Mouse (Mus musculus) kidney, postnatal 0 days (tissue): ENCODE measurements around the gene Mmp20. TPM values are rescaled to one million over a fixed set of nuclear protein-coding genes. Genes with fewer than 3 reads are reported as not detected.

Experiments
- ATAC-seq: fragments of 200-750 bp; cut with Nextera tagmentation; replicated peaks from 2 replicates; pipeline ENCODE4 v1.8.0; 2017; ENCODE audit warnings: low read depth, moderate number of reproducible peaks, moderate TSS enrichment, moderate library complexity; ENCODE audit not compliant: low FRiP score
- DNase-seq: peaks from one replicate; pipeline ENCODE4 v3.0.0-alpha.2; 2016; ENCODE audit warnings: low spot score
- H3K27ac ChIP-seq: fragments of 300-500 bp; sonication (generic); 2 replicates; pipeline ENCODE4 v1.5.1; 2014; ENCODE audit warnings: mild to moderate bottlenecking
- H3K27me3 ChIP-seq: fragments of 300-500 bp; sonication (generic); 2 replicates; pipeline ENCODE4 v1.6.1; 2014; ENCODE audit warnings: low read length, mixed read lengths; ENCODE audit not compliant: insufficient read depth
- H3K36me3 ChIP-seq: fragments of 300-500 bp; sonication (generic); 2 replicates; pipeline ENCODE4 v1.6.1; 2014; ENCODE audit warnings: low read length, mixed read lengths; ENCODE audit not compliant: insufficient read depth
- H3K4me1 ChIP-seq: fragments of 300-500 bp; sonication (generic); replicated peaks from 2 replicates; pipeline ENCODE4 v1.6.1; 2014; ENCODE audit warnings: antibody characterized with exemption, low read length, mixed read lengths; ENCODE audit not compliant: insufficient read depth
- H3K4me2 ChIP-seq: fragments of 300-500 bp; sonication (generic); 2 replicates; pipeline ENCODE4 v1.6.1; 2014; ENCODE audit warnings: mild to moderate bottlenecking, low read length, moderate library complexity, mixed read lengths
- H3K4me3 ChIP-seq: fragments of 300-500 bp; sonication (generic); replicated peaks from 2 replicates; pipeline ENCODE4 v1.5.1; 2014; ENCODE audit warnings: low read depth, low read length
- H3K9ac ChIP-seq: fragments of 300-500 bp; sonication (generic); 2 replicates; pipeline ENCODE4 v1.6.1; 2014; ENCODE audit warnings: low read depth, low read length
- H3K9me3 ChIP-seq: fragments of 300-500 bp; sonication (generic); replicated peaks from 2 replicates; pipeline ENCODE4 v1.6.1; 2016; ENCODE audit warnings: low read length, inconsistent platforms, mixed read lengths
- CTCF ChIP-seq: IDR thresholded peaks from 2 replicates; pipeline ENCODE4 v1.5.1; 2016; ENCODE audit warnings: antibody characterized with exemption, low read depth, mild to moderate bottlenecking, moderate library complexity
- WGBS: fragments of 180-500 bp; shearing (Covaris S2); extraction: QIAGEN DNeasy Blood & Tissue Kit; methylation state at CpG from one replicate; pipeline ENCODE4 v1.1.7; 2014; 5-methylcytosine and 5-hydroxymethylcytosine counted together
- polyA plus RNA-seq: library from polyadenylated mRNA; unstranded; fragments of >200 nt; fragmentation: Nextera tagmentation; extraction: Ambion mirVana; gene quantifications from 2 replicates; pipeline ENCODE4 v1.2.1, GENCODE M21; 2015

The Mmp20 gene
- polyA plus RNA-seq, 1 experiment from 2014 or later: 0.13 TPM

DNA sequence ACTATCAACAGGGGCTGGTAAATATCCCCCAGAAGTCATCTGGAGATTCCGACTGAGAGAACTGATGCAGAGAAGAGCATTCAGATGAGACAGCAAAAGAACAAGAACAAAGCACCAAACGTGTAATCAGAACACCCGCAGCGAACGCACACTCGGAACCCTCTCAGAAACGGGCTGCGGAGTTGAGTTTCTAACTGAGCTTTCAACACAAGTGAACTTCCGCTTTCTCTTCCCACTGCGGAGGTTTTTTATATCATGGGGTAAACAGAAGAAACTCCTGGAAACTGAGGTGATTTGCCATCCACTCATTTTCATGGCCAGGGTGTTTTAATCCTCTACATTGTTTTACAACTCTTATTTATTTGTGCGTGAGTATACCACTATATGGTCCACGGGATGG, 22.4 kb upstream of the Mmp20 start:
- 88% methylated on average over 12 of the region's 12 CpGs for WGBS
- H3K4me3 ChIP-seq: no peak overlapping the region
- H3K27ac ChIP-seq: no peak overlapping the region
- H3K4me2 ChIP-seq: no peak overlapping the region
- no peak for DNase-seq
- no peaks in the 10 kb centered on the region for H3K4me1 ChIP-seq
- no peak for TF ChIP-seq CTCF
- no peaks in the 10 kb centered on the region for H3K36me3 ChIP-seq
- no peak overlapping the region for H3K9ac ChIP-seq
- no peak for ATAC-seq
- H3K9me3 ChIP-seq: no peaks in the 10 kb centered on the region
- no peaks in the 10 kb centered on the region for H3K27me3 ChIP-seq

DNA sequence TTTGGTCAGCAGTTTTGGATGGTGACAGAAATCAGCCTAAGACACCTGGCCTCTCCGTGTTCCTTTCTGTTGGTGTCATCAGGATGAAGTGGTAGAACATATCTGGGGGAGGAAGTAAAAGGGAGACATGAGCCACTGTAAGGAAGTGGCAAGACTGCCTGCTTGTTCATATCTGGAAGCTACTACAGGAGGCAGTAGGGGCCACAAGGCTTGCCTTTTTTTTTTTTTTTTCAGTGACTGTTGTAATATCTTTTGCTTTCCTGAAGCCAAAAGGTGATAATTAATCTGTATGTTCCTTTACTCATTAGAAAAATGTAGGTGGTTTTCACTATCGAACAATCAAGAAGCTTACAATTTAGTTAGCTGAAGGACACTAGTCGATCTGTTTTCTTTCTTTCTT, 5.4 kb upstream of the Mmp20 start:
- Histone ChIP-seq H3K27ac (no peak overlapping the region), H3K4me1 (no peaks in the 10 kb centered on the region), H3K36me3 (no peaks in the 10 kb centered on the region), H3K4me3 (no peak overlapping the region), H3K27me3 (no peaks in the 10 kb centered on the region), H3K4me2 (no peak overlapping the region), H3K9ac (no peak overlapping the region), H3K9me3 (no peaks in the 10 kb centered on the region)
- no peak for ATAC-seq
- no peak for TF ChIP-seq CTCF
- DNase-seq: no peak
- 77% methylated on average over 3 of the region's 3 CpGs for WGBS

DNA sequence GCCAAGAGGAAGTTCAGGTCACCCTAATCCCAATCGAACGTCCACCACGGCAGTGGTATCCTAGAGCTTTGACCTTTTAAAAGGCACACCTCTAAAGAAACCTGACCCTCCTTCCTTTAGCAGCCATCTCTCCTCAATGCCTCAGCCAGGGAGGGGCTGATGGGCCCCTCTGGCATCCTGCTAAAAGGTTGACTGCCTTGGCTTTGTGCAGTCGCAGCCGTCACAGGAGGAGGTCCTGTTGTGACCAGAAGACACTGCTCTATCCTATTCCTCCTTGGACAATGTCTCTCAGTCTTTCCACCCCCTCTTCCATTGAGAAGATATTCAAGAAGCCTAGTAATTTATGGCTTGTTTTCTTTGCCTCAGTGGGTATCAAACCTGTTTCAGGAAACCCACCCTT, 5.9 kb downstream of the Mmp20 start:
- 13% methylated on average over 5 of the region's 5 CpGs for WGBS
- Histone ChIP-seq H3K4me2 (no peak overlapping the region), H3K27me3 (no peaks in the 10 kb centered on the region), H3K27ac (no peak overlapping the region), H3K4me1 (no peaks in the 10 kb centered on the region), H3K9me3 (no peaks in the 10 kb centered on the region), H3K36me3 (no peaks in the 10 kb centered on the region), H3K9ac (no peak overlapping the region), H3K4me3 (no peak overlapping the region)
- no peak for TF ChIP-seq CTCF
- DNase-seq (no peak), ATAC-seq (no peak)

DNA sequence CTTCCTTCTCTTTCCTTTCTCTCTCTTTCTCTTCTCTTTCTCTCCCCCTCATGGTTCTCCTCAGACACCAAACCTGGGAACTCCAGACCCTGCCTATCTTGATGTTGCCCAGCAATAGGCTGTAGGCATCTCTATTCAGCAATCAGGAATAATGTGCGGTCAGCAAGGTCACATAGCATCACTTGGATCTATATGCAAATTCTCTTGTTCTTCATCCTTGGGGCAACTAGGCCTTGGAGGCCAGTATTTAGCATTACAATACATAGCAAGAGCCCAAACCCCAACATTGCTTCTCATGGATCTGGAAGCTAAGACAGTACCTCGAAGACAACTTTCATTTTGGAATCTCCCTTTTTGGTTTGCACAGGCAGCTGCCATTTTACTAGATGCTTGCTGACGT, 19.9 kb downstream of the Mmp20 start:
- DNase-seq (no peak), ATAC-seq (no peak)
- Histone ChIP-seq H3K27ac (no peak overlapping the region), H3K4me2 (no peak overlapping the region), H3K27me3 (no peaks in the 10 kb centered on the region), H3K4me1 (no peaks in the 10 kb centered on the region), H3K9ac (no peak overlapping the region), H3K9me3 (no peaks in the 10 kb centered on the region), H3K36me3 (no peaks in the 10 kb centered on the region), H3K4me3 (no peak overlapping the region)
- 91% methylated on average over 3 of the region's 3 CpGs for WGBS
- TF ChIP-seq CTCF: no peak

DNA sequence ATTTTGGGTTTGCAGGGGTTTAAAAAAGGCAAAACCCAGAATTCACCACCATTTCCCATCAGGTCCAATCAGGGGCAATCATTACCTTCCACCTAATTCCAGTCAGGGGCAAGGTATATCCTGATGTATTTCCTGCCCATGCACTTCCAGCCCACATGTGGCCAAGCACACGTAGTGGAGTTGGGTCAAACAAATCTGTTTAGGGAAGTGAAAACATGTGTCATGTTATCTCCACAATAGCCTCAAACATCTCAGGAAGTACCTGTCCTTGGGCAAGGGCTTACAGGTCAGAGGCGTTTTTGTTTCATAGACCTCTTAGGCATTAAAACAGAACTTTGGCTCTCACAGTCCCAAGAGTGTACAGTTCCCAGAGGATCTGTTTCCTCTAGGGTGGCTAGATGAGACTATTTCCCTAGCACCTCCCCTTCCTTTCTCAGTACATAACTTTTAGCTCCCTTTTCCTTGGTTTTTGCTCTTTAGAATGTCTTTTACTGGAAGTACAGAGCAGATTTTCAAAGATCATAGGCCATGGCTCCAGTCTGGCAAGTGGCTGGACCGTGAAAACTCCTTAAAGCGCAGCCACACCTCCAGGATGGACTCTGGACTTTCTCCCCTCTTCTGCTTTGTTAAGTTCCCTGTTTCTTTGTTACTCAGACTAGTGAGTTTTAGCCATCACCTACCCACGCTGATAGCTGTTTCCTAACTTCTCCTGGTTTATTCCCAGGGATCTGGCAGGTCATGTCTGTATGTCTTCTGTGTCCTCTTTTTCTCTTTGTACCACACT, 22.6 kb downstream of the Mmp20 start:
- DNase-seq: no peak
- Histone ChIP-seq H3K9me3 (no peaks in the 10 kb centered on the region), H3K4me2 (no peak overlapping the region), H3K27me3 (no peaks in the 10 kb centered on the region), H3K27ac (no peak overlapping the region), H3K4me3 (no peak overlapping the region), H3K4me1 (no peaks in the 10 kb centered on the region), H3K36me3 (no peaks in the 10 kb centered on the region), H3K9ac (no peak overlapping the region)
- WGBS: 71% methylated on average over 5 of the region's 5 CpGs
- 0 out of 2 replicates have a peak, but pooled peaks have one; percentile 40 for ATAC-seq
- TF ChIP-seq CTCF: no peak

DNA sequence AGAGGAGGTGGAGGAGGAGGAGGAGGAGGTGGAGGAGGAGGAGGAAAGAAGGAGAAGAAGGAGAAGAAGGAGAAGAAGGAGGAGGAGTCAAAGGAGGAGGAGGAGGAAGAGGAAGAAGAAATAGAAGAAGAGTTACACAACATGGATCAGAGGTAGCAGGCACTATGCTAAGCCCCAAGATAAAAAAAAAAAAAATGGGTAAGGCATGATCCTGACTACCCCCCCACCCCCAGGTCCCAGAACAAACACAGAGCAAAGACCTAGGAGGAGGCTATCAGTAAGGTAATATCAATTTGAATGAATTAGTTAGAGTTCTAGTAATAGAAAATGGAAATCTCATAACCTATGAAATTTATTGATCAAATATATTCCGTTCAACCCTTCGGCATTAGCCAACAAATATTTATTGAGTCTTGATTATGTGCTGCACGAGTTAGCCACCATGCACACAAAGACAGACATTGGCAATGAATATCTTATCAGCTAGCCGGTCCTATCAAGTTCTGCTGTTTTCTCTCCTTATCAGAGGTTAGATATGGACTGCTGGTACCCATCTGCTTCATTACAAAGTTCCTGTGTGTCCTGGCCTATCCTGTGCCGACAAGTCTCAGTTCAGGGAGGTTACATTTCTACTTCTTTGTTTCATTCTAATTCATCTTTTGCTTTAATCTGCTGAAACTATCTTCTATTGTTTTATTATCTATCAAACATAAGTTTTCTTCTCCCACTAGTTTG, 24.5 kb downstream of the Mmp20 start:
- Histone ChIP-seq H3K4me1 (no peaks in the 10 kb centered on the region), H3K27ac (no peak overlapping the region), H3K9ac (no peak overlapping the region), H3K36me3 (no peaks in the 10 kb centered on the region), H3K4me3 (no peak overlapping the region), H3K9me3 (no peaks in the 10 kb centered on the region; the same call in 1 of the 2 replicates), H3K27me3 (no peaks in the 10 kb centered on the region), H3K4me2 (no peak overlapping the region)
- DNase-seq (no peak), ATAC-seq (no peak)
- no peak for TF ChIP-seq CTCF
- 84% methylated on average over 5 of the region's 5 CpGs for WGBS
